In genomic region chr9:32033937-32034336, GRCm38 (mm10) we compare ENCODE assay signal across 9 mouse cellular contexts.
A peak's percentile ranks its signal among the peaks of the same experiment; 100 is the strongest.
DNase-seq lines count a peak whose midpoint lies in the region; ATAC-seq and TF ChIP-seq lines count a peak whose summit lies in the region.
"Had no signal": no experiment of that assay in that cellular context is flagged by ENCODE, and none has a peak within 500 bp of the region (broad histone marks: within the 10 kb centered on the region; RNA-seq: fewer than 3 reads in every experiment).

No protein-coding gene starts in this region.

- H3K4me3 ChIP-seq in heart, postnatal 0 days (ENCODE audit: low read depth, low read length), result 0 out of 2 replicates have a peak overlapping the region, but pooled peaks have one; percentile 72
- H3K4me3 ChIP-seq in hindbrain, embryonic 13.5 days, result peak overlapping the region; percentile 93

- peaks cover 20% of the 10 kb centered on the region for H3K4me1 ChIP-seq in heart, postnatal 0 days (ENCODE audit: control insufficient read depth, insufficient read depth)
- H3K4me1 ChIP-seq in hindbrain, embryonic 13.5 days (replicated peaks), result peaks cover 48% of the 10 kb centered on the region

- intact Hi-C loops in heart, postnatal 10 days (cut with DNase I), result loop anchor here (2.0 to 5.0 kb wide), 2 partner anchors 61 to 123 kb away; no protein-coding TSS in a partner anchor

- peak overlapping the region; percentile 2; the same call in 1 of the 2 replicates for H3K4me2 ChIP-seq in heart, postnatal 0 days (ENCODE audit: low read depth, low read length)
- H3K4me2 ChIP-seq in hindbrain, embryonic 13.5 days, result peak overlapping the region; percentile 78

- no peak for TF ChIP-seq CTCF in heart, postnatal 0 days (IDR thresholded peaks at IDR 0.05; ENCODE audit: low read depth)

- 17% methylated on average over 6 of the region's 6 CpGs for WGBS in heart, postnatal 0 days
- WGBS in hindbrain, embryonic 13.5 days, result 27% methylated on average over 6 of the region's 6 CpGs

- H3K27me3 ChIP-seq in heart, postnatal 0 days (ENCODE audit: control insufficient read depth, insufficient read depth, low read length), result no peaks in the 10 kb centered on the region
- no peaks in the 10 kb centered on the region for H3K27me3 ChIP-seq in hindbrain, embryonic 13.5 days

- DNase-seq in heart, postnatal 0 days (ENCODE audit: low spot score), result no peak
- no peak for DNase-seq in heart, postnatal 10 days
- DNase-seq in embryo, embryonic 11 days, result peak; percentile 42
- peak; percentile 27 for DNase-seq in neural tube, embryonic 10.5 days (ENCODE audit: extremely low spot score, low spot score)
- DNase-seq in thymus, postnatal 14 days, result no peak
- DNase-seq in gastrocnemius, postnatal 10 days, result no peak
- DNase-seq in spleen, postnatal 4 days (ENCODE audit: low spot score in 2 of 2), result no peak
- DNase-seq: thymus, postnatal 4 days had no signal

- no peaks in the 10 kb centered on the region for H3K9me3 ChIP-seq in heart, postnatal 0 days (replicated peaks; ENCODE audit: control insufficient read depth, low read length)
- no peaks in the 10 kb centered on the region for H3K9me3 ChIP-seq in hindbrain, embryonic 13.5 days

- no peak overlapping the region for H3K27ac ChIP-seq in heart, postnatal 0 days (ENCODE audit: low read depth)
- no peak overlapping the region for H3K27ac ChIP-seq in hindbrain, embryonic 13.5 days

- no peak overlapping the region for H3K9ac ChIP-seq in heart, postnatal 0 days (replicated peaks; ENCODE audit: low read depth, low read length)
- peak overlapping the region; percentile 96 for H3K9ac ChIP-seq in hindbrain, embryonic 13.5 days

- H3K36me3 ChIP-seq in heart, postnatal 0 days (replicated peaks; ENCODE audit: control insufficient read depth, insufficient read depth, low read length), result no peaks in the 10 kb centered on the region
- H3K36me3 ChIP-seq in hindbrain, embryonic 13.5 days, result no peaks in the 10 kb centered on the region

- TF ChIP-seq EP300 in heart, postnatal 0 days (IDR thresholded peaks at IDR 0.05; ENCODE audit: low read depth), result no peak

- no peak for ATAC-seq in heart, postnatal 0 days (ENCODE audit: insufficient read depth, low read depth)
- no peak for ATAC-seq in hindbrain, embryonic 13.5 days (ENCODE audit: low FRiP score)

Comparison
In these comparisons a context has a peak if more than half of its experiments do, and no peak if none do; other contexts are left out.
1. DNase-seq: peak in embryo, embryonic 11 days (single experiment) and neural tube, embryonic 10.5 days (single experiment); none in heart, postnatal 0 days (single experiment), heart, postnatal 10 days (0 of 2), thymus, postnatal 14 days (single experiment), gastrocnemius, postnatal 10 days (single experiment) and spleen, postnatal 4 days (0 of 2).